Mouse (Mus musculus) embryonic fibroblast, embryonic 13.5 days (primary cell): ENCODE results near the gene Elf2.

ENCODE experiments used
- CTCF ChIP-seq: IDR thresholded peaks from 2 replicates; pipeline ENCODE4 v1.5.1; 2011; ENCODE audit warnings: mild to moderate bottlenecking, control low read depth, low read length, moderate library complexity, borderline replicate concordance; ENCODE audit not compliant: insufficient read depth
- POLR2A ChIP-seq: IDR thresholded peaks from 2 replicates; pipeline ENCODE4 v1.6.1; 2011; ENCODE audit warnings: low read depth, mild to moderate bottlenecking, control low read depth, low read length, moderate library complexity

GRCm38 (mm10) chr3:51311638-51312037, 28.8 kb downstream of the Elf2 start:
- TF ChIP-seq POLR2A (no peak), CTCF (no peak)
